Mouse (Mus musculus) heart, postnatal 4 days (tissue): ENCODE data around the gene Gad1. TPM values are rescaled to one million over a fixed set of nuclear protein-coding genes. Genes with fewer than 3 reads are reported as not detected.
A peak's percentile ranks its signal among the peaks of the same experiment; 100 is the strongest.

Experiments
- DNase-seq: peaks from one replicate; pipeline ENCODE4 v3.0.0; 2021
- total RNA-seq, 2 experiments: library from RNA; stranded (reverse); gene quantifications; 2 replicates each; pipeline ENCODE4 v1.2.3; 2021

The Gad1 gene
- total RNA-seq, 2 experiments from 2014 or later: 0.07 to 0.19 TPM

DNA sequence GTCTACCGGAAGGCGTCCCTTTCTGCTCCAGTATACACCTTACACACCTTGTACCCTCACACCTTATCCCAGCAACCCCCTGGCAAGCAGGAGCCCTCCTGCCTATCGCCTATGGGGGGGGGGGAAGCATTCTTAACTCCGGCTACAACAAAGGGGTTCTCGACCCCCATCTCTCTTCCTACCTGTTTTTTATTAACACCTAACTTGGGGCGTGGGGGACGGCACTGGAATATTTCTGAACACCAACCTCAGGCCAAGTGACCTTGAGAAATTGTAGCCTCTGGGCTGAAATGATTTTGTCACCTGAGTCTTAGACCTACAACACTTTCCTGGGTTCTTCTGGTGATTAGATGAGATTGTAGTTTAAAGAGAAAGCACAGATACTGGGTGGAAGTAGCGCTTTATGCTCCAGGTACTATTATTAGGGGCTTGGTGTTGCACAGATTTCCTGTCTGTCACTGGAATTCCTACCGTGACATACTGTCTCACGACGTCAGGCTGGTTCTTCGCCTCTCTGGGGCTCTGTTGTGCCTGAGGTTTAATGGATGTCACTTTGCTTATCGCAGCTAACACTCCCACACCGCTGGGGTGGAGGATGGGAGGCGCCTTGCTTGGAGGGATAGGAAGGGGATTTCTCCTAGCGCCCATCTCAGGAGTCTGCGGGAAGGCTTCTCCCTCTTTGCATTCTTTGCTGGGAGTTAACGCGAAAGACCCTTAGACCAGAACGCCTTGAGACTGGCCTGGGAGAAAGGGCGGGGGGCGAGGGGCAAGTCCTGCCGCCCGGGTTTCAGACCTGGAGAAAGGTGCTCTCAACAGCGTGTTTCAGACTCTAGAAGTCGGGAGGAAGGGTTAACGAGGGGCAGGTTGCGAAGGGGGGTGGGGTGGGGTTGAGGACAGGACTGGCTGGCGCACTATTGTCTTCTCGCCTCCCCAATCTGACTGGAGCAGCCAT, 13.1 kb downstream of the Gad1 start:
- no peak for DNase-seq

- no peak for DNase-seq
Observed at GRCm38 (mm10) chr2:70566603-70566981, 13.7 kb downstream of the Gad1 start.

DNA sequence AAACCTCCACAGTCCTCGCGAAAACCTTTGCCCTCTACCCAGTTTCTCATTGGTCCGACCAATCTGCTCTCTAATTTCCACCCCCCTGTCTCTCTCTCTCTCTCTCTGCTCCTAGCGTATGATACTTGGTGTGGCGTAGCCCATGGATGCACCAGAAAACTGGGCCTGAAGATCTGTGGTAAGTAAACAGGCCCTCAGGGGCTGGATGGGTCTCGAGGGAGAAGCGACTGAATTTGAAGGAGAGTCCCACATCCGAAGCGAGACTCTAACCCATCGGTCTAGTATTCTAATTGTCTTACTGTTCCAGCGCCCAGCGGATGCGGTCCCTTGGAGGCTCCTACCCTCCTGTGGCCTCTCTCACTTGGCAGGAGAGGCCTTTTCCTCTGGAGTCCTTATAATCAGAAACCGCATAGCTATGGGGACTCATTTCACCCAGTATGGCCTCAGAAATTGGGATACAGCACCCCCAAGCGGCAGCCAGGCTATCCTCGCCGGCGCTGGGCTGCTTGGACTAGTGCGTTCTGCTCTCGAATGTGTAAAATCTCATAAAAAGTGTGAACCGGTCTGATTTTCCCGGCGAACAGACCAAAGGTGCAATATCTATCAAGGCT, 14.3 kb downstream of the Gad1 start:
- peak; percentile 70 for DNase-seq

- no peak for DNase-seq
Observed at GRCm38 (mm10) chr2:70567682-70568077, 14.8 kb downstream of the Gad1 start.

DNA sequence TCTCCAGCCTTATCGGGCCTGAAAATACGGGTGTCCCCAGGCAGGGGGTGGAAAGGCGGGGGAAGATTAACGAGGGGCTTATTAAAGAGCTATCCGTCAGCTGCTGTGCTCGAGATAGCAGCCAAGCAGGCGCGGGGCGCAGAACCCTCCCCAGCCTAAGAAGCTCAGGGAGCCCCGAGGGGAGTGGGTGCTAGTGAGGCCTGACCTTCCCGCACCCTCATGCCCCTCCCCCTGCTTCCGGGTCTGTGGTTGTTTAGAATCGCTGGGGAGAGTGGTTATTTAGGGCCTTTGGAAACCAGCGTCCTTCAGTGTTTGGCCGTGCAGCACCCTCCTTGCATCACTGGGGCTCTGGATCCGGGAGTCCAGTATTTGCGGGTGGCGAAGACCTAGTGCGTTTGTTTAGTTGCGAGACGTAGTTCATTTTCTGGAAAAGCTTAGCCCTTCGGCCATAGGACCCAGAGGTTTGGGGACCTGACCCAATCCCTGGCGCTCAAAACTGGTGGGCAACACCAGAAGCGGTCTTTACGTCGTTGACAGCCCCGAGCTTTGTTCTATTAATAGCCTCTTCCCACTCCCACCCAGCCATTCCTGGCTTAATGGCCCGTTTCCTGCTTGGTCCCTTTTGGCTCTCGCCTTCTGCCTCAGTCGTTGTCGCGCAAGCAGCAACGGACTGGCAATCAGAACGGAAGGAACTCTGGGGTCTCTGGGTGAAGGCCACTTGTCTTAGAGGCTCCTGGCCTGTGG, 15.5 kb downstream of the Gad1 start:
- DNase-seq: no peak

DNA sequence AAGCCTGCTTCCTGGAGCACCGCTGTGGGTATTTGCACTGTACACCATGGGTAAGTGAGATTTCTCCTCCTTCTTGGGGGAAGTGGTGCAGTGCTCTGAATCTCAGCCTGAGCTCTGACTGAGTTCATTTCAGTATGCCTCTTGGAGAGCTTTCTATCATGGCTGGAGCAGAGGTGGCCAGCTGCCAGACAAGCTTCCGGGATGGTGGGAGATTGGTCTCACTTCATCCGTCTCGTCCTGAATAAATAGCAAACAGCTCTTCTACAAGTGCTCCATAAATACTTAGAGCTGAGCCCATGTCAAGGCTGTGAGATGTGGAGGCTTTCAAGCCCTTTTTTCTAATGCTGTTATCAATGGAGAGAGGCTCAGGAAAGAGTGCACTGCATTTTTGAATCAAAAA, 18.8 kb downstream of the Gad1 start:
- no peak for DNase-seq

DNA sequence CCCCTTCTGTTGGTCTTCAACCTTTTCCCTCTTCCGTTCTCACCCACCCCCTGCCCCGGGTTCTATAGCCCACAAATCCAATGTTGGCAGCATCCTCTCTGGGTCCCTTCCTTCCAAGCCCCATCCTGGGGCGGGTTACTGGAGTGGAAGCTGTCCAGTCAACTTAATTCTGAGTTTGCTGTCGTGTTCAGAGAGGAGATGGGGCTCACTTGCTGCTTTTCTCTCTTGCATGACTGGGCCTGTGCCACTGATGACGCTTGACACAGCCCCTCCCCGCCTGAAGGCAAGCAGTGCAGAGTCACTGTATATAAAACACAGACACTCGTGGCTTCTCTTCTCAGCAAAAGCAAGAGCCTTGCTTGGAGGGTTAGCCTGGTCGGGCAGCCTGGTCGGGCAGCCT, 19.4 kb downstream of the Gad1 start:
- no peak for DNase-seq

GRCm38 (mm10) chr2:70573544-70574210, 20.8 kb downstream of the Gad1 start:
- no peak for DNase-seq

GRCm38 (mm10) chr2:70588200-70588599, 35.3 kb downstream of the Gad1 start:
- DNase-seq: no peak

- no peak for DNase-seq
Observed at GRCm38 (mm10) chr2:70592432-70592831, 39.6 kb downstream of the Gad1 start.

DNA sequence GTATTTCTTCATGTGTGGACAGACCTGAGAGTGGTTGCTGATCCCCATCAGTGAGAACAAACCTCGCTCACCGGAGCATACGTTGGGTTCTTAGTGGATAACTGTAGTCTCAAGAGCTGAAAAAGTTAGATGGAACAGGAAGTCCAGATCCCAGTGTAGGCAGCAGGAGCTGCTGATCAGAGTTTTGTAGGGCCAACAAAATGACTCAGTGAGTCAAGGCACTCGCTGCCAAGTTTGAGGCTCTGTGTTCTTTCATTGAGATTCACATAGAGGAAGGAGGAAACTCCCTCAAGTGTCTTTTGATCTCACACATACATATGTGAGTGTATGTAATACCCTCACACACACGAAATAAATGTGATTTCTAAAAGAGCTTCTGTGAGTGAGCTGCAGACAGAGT, 40.8 kb downstream of the Gad1 start:
- no peak for DNase-seq

- DNase-seq: no peak
Observed at GRCm38 (mm10) chr2:70595896-70596295, 43.0 kb downstream of the Gad1 start.

GRCm38 (mm10) chr2:70609769-70610168, 56.9 kb downstream of the Gad1 start:
- DNase-seq: no peak

DNA sequence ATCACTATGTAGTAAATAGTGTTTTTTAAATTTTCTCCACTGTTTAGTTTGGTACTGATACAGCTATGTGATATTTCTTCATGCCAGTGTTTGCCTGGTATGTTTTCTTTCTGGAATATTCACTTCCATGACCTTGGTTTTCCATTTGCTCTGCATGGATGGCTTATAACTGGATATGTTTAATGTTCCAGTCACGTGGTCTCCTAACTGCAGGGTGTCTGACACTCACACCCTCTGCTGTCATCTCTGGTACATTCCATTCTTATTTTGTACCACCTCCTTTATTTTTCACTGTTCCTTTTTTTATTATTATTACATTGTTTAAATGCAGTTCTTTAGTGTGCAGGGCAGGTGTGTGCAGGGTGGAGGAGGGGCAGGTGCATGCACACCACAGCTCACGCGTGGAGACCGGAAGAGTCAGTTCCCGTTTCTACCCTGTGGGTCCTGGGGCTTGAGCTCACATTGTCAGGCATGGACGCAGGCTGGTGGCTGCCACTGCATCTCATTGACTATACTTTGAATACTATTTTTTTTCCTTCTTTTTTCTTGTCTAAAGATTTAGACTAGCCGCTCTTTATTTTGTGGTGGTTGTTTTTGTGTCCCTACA, 62.0 kb downstream of the Gad1 start:
- DNase-seq: no peak

GRCm38 (mm10) chr2:70616076-70616475, 63.2 kb downstream of the Gad1 start:
- DNase-seq: no peak

DNA sequence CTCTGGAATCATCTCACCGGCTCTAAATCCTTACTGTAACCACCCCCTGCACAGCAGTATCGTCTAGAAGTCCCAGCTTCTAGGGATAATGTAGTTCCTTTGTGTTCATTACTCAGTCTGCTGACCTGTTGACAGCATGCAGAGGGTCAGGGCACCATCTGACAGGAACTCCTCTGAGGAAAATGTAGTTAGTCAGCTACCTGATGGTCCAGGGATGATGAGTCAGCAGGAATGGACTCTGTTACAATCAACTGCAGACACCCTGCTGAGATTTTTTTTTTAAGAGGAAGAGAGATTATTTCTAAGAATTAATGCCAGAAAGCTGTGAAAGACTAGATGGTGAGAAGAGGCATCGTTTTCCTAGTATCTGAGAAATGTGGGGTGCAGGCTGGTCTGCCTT, 63.7 kb downstream of the Gad1 start:
- no peak for DNase-seq

- DNase-seq: no peak
Observed at GRCm38 (mm10) chr2:70619232-70619835, 66.5 kb downstream of the Gad1 start.

DNA sequence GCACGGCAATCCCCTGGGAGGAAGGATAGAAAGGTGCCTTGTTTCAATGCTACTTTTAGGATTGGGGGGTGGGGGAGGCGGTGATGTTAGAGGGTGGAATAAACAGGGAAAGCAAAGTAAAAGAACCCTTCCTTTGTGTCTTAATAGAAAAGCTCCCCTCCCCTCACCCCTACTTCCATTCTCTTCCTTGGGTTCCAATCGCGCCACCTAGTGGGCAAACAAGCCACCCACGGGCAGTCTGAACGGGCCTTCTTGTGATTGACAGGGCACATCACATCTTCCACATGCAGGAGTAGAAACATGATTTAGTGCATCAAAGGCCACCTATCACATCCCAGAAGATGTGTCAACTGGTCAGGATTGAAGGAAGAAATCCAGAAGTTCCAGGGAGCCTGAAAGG, 67.4 kb downstream of the Gad1 start:
- peak; percentile 39 for DNase-seq

DNA sequence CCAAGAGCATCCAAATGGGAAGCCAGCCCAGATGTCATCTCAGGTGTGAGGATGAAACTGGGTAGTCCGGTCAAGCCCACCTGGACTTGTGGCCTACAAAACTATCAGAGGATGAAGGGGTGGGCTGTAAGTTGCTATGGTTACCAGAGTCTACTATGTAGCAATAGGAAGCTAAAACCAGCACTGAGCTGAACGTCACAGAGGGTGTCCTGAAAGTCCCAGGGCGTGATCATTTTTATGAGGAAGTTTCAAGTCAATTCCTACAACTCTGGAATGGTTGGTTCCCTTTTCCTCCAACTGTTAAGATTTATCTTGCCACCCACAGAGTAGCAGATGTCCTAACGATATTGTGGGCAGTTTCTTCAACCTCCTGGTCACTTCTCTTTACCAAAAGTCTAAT, 69.4 kb downstream of the Gad1 start:
- no peak for DNase-seq

GRCm38 (mm10) chr2:70625761-70626160, 72.9 kb downstream of the Gad1 start:
- no peak for DNase-seq

- DNase-seq: no peak
Observed at GRCm38 (mm10) chr2:70628397-70628796, 75.5 kb downstream of the Gad1 start.

GRCm38 (mm10) chr2:70629339-70629761, 76.5 kb downstream of the Gad1 start:
- DNase-seq: peak; percentile 43
